ENCODE assay signal across 18 mouse cellular contexts in the genomic region with DNA sequence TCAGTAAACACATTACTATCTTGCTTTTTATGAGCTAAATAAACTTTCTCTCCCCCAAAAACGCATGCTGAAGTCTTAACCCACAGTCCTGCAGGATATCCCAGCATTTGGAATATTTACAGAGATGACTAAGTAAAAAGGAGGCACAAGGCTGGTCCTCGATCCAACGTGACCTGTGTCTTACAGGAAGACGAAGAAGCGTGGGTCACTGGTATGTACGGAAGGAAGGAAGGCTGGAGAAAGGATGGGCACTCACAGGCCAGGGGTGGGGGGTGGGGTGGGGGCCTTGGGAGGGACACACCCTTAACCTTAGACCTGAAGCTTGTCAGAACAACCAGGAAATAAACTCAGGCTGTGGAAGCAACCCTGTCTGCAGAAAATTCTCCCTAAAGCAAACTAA. TPM values are rescaled to one million over a fixed set of nuclear protein-coding genes. Genes with fewer than 3 reads are reported as not detected.
DNase-seq lines count a peak whose midpoint lies in the region; ATAC-seq and TF ChIP-seq lines count a peak whose summit lies in the region.
"Had no signal": no experiment of that assay in that cellular context is flagged by ENCODE, and none has a peak within 500 bp of the region (broad histone marks: within the 10 kb centered on the region; RNA-seq: fewer than 3 reads in every experiment).

No protein-coding gene starts in this region.

- intact Hi-C loops in heart, postnatal 36 days (cut with DNase I) = no loop called here

- no peak overlapping the region for H3K4me2 ChIP-seq in heart, postnatal 0 days (ENCODE audit: low read depth, low read length)
- no peak overlapping the region for H3K4me2 ChIP-seq in liver, postnatal 0 days (ENCODE audit: low read depth, low read length)
- no peak overlapping the region for H3K4me2 ChIP-seq in liver, embryonic 12.5 days
- no peak overlapping the region for H3K4me2 ChIP-seq in intestine, postnatal 0 days (replicated peaks; ENCODE audit: low read depth)
- H3K4me2 ChIP-seq: forebrain, embryonic 12.5 days; hindbrain, embryonic 12.5 days; liver, embryonic 15.5 days; midbrain, embryonic 15.5 days; neural tube, embryonic 15.5 days had no signal

- TF ChIP-seq EP300 in heart, postnatal 0 days (IDR thresholded peaks at IDR 0.05; ENCODE audit: low read depth) = no peak
- no peak for TF ChIP-seq EP300 in liver, postnatal 0 days (IDR thresholded peaks at IDR 0.05; ENCODE audit: low read depth)

- peaks cover 34% of the 10 kb centered on the region for H3K4me1 ChIP-seq in heart, postnatal 0 days (ENCODE audit: control insufficient read depth, insufficient read depth)
- peaks cover 21% of the 10 kb centered on the region for H3K4me1 ChIP-seq in liver, postnatal 0 days (ENCODE audit: insufficient read depth)
- H3K4me1 ChIP-seq in liver, embryonic 12.5 days = peaks cover 41% of the 10 kb centered on the region
- peaks cover 18% of the 10 kb centered on the region for H3K4me1 ChIP-seq in intestine, postnatal 0 days (replicated peaks; ENCODE audit: control insufficient read depth, insufficient read depth, low read length)
- H3K4me1 ChIP-seq: hindbrain, embryonic 12.5 days; midbrain, embryonic 15.5 days; neural tube, embryonic 15.5 days had no signal

- no peaks in the 10 kb centered on the region for H3K9me3 ChIP-seq in heart, postnatal 0 days (replicated peaks; ENCODE audit: control insufficient read depth, low read length)
- no peaks in the 10 kb centered on the region for H3K9me3 ChIP-seq in liver, postnatal 0 days (ENCODE audit: low read length)
- no peaks in the 10 kb centered on the region for H3K9me3 ChIP-seq in liver, embryonic 12.5 days (replicated peaks)
- H3K9me3 ChIP-seq in intestine, postnatal 0 days (ENCODE audit: control insufficient read depth) = no peaks in the 10 kb centered on the region
- H3K9me3 ChIP-seq: embryonic facial prominence, embryonic 10.5 days; forebrain, embryonic 12.5 days; hindbrain, embryonic 12.5 days; liver, embryonic 15.5 days; midbrain, embryonic 15.5 days; neural tube, embryonic 15.5 days had no signal

- no peak for TF ChIP-seq CTCF in heart, postnatal 0 days (IDR thresholded peaks at IDR 0.05; ENCODE audit: low read depth)
- TF ChIP-seq CTCF in liver, postnatal 0 days (IDR thresholded peaks at IDR 0.05; ENCODE audit: low read depth) = no peak
- no peak for TF ChIP-seq CTCF in intestine, postnatal 0 days (IDR thresholded peaks at IDR 0.05; ENCODE audit: low read depth)

- ATAC-seq in heart, postnatal 0 days (ENCODE audit: insufficient read depth, low read depth) = no peak
- ATAC-seq in liver, postnatal 0 days = no peak
- no peak for ATAC-seq in liver, embryonic 12.5 days
- ATAC-seq in intestine, postnatal 0 days = peak; percentile 14; the same call in 1 of the 2 replicates
- ATAC-seq: midbrain, embryonic 15.5 days had no signal

- 67% methylated on average over 6 of the region's 6 CpGs for WGBS in heart, postnatal 0 days
- 70% methylated on average over 6 of the region's 6 CpGs for WGBS in liver, postnatal 0 days (ENCODE audit: insufficient replicate concordance)
- WGBS in liver, embryonic 12.5 days (ENCODE audit: insufficient replicate concordance) = 77% methylated on average over 6 of the region's 6 CpGs
- 35% methylated on average over 6 of the region's 6 CpGs for WGBS in intestine, postnatal 0 days

- peak overlapping the region; percentile 16 for H3K27ac ChIP-seq in heart, postnatal 0 days (ENCODE audit: low read depth)
- peak overlapping the region; percentile 69; the same call in 1 of the 2 replicates for H3K27ac ChIP-seq in liver, postnatal 0 days (ENCODE audit: low read depth)
- no peak overlapping the region for H3K27ac ChIP-seq in liver, embryonic 12.5 days
- H3K27ac ChIP-seq in intestine, postnatal 0 days (ENCODE audit: low read depth, low read length) = peak overlapping the region; percentile 79
- H3K27ac ChIP-seq: embryonic facial prominence, embryonic 10.5 days; forebrain, embryonic 12.5 days; hindbrain, embryonic 12.5 days; left cerebral cortex, adult 2 months; midbrain, embryonic 15.5 days; neural tube, embryonic 15.5 days had no signal

- peaks cover 45% of the 10 kb centered on the region for H3K36me3 ChIP-seq in heart, postnatal 0 days (replicated peaks; ENCODE audit: control insufficient read depth, insufficient read depth, low read length)
- H3K36me3 ChIP-seq in liver, postnatal 0 days (replicated peaks; ENCODE audit: insufficient read depth, low read length) = peaks cover 11% of the 10 kb centered on the region; the same call in 1 of the 2 replicates
- peaks cover 64% of the 10 kb centered on the region for H3K36me3 ChIP-seq in liver, embryonic 12.5 days
- H3K36me3 ChIP-seq in intestine, postnatal 0 days (ENCODE audit: control insufficient read depth, insufficient read depth) = no peaks in the 10 kb centered on the region; the same call in 1 of the 2 replicates

- no peak overlapping the region for H3K4me3 ChIP-seq in heart, postnatal 0 days (ENCODE audit: low read depth, low read length)
- no peak overlapping the region for H3K4me3 ChIP-seq in liver, postnatal 0 days (ENCODE audit: low read depth, low read length)
- H3K4me3 ChIP-seq in liver, embryonic 12.5 days = no peak overlapping the region
- no peak overlapping the region for H3K4me3 ChIP-seq in intestine, postnatal 0 days (ENCODE audit: low read depth, low read length)
- H3K4me3 ChIP-seq: embryonic facial prominence, embryonic 10.5 days; forebrain, embryonic 12.5 days; hindbrain, embryonic 12.5 days; left cerebral cortex, adult 2 months; liver, embryonic 15.5 days; midbrain, embryonic 15.5 days; neural tube, embryonic 15.5 days had no signal

- no peak overlapping the region for H3K9ac ChIP-seq in heart, postnatal 0 days (replicated peaks; ENCODE audit: low read depth, low read length)
- H3K9ac ChIP-seq in liver, postnatal 0 days (replicated peaks) = no peak overlapping the region
- H3K9ac ChIP-seq in liver, embryonic 12.5 days = no peak overlapping the region
- no peak overlapping the region for H3K9ac ChIP-seq in intestine, postnatal 0 days (ENCODE audit: low read depth, low read length)
- H3K9ac ChIP-seq: forebrain, embryonic 12.5 days; hindbrain, embryonic 12.5 days; liver, embryonic 15.5 days; midbrain, embryonic 15.5 days; neural tube, embryonic 15.5 days had no signal

- no peaks in the 10 kb centered on the region for H3K27me3 ChIP-seq in heart, postnatal 0 days (ENCODE audit: control insufficient read depth, insufficient read depth, low read length)
- no peaks in the 10 kb centered on the region for H3K27me3 ChIP-seq in liver, postnatal 0 days (ENCODE audit: insufficient read depth, low read length)
- H3K27me3 ChIP-seq in liver, embryonic 12.5 days (replicated peaks) = no peaks in the 10 kb centered on the region
- no peaks in the 10 kb centered on the region for H3K27me3 ChIP-seq in intestine, postnatal 0 days (replicated peaks; ENCODE audit: control insufficient read depth, insufficient read depth, low read length)
- H3K27me3 ChIP-seq: forebrain, embryonic 12.5 days; hindbrain, embryonic 12.5 days; liver, embryonic 15.5 days; midbrain, embryonic 15.5 days; neural tube, embryonic 15.5 days had no signal

- no peak for DNase-seq in heart, postnatal 0 days (ENCODE audit: low spot score)
- no peak for DNase-seq in heart, postnatal 36 days
- no peak for DNase-seq in liver, postnatal 0 days
- DNase-seq in NIH3T3 (ENCODE audit: low read depth) = peak; percentile 48
- DNase-seq in spleen, adult 18-20 months = no peak
- DNase-seq in retina, postnatal 1 day = no peak
- DNase-seq: B cell, adult 2 months; gastrocnemius, postnatal 10 days; thymus, postnatal 14 days had no signal

RNA-seq across cellular contexts. Expression of gene Fez2, which starts 15.8 kb away (rescaled TPM):
- total RNA-seq in heart, postnatal 0 days (2014; rRNA removed; ENCODE audit: low replicate concordance) = 62.4 and 72.3 TPM in 2 replicates
- 63.2 and 65.6 TPM in 2 replicates for polyA plus RNA-seq in heart, postnatal 0 days (2015; fragmentation: Nextera tagmentation; extraction: Ambion mirVana)
- total RNA-seq in heart, postnatal 36 days (2021) = 10 to 100 TPM; 70.5 to 81.7 TPM
- polyA plus RNA-seq in liver, postnatal 0 days (2015; fragmentation: Nextera tagmentation; extraction: Ambion mirVana) = 17.3 and 20.3 TPM in 2 replicates
- polyA plus RNA-seq in liver, embryonic 12.5 days (2016; fragmentation: Nextera tagmentation; extraction: Ambion mirVana) = 24.0 and 24.9 TPM in 2 replicates
- polyA plus RNA-seq in intestine, postnatal 0 days (2015; fragmentation: Nextera tagmentation; extraction: Ambion mirVana) = 59.4 and 62.3 TPM in 2 replicates
